Mouse (Mus musculus) heart, postnatal 10 days (tissue): Measurements from ENCODE around the gene Fbxo4. TPM values are rescaled to one million over a fixed set of nuclear protein-coding genes. Genes with fewer than 3 reads are reported as not detected.
A peak's percentile ranks its signal among the peaks of the same experiment; 100 is the strongest.

Source experiments
- DNase-seq, 2 experiments: peaks; one replicate each; pipeline ENCODE4 v3.0.0; 2021
- intact Hi-C: fragments of 180-260 bp; cut with DNase I; formaldehyde crosslinking; loops from one replicate; pipeline ENCODE4 v1.15.1; 2025
- total RNA-seq, 2 experiments: library from RNA; stranded (reverse); gene quantifications; 2 replicates each; pipeline ENCODE4 v1.2.3; 2021

Fbxo4 gene
- total RNA-seq, result 10 to 100 TPM; 10.4 to 13.3 TPM

DNA sequence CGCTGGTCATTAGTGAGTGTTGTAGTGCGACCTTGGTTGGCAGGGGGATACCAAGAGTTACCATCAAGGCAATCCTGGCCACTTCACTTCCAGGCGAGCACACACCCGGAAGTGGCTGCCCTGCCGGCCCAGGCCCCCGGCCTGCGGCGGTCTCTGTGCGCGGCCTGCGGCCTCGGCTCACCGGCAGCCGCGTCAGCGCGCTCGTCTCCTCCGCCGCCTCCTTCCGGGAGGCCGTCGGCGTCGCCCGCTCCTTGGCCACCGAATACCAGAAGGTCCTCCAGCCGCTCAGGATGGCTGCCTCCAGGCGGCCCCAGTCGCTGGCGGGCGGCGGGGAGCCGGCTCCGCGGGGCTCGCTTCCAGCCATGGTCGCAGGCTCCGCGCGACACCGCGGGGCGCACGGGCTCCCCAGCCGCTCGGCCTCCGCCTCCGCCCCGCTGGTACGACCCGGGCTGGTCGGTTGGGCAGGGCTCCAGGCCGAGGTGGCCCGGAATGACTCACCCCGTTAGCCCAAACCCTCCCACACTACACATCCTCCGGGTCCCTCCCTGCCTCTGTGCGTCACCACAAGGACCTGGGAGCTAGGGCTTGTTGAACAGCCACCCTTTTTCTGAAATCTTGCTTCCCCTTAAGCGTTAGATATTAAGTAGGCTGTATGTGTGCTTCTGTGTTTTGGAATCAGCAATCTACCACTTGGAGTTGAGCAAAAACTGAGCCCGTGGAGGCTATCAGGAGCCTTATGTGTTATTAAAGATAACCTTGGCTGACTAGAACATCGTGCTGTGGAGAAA lies at the start of gene Fbxo4:
TSS of gene Fbxo4 (minus strand) at position 513 of the 788 bp plus-strand sequence.
- DNase-seq, result peak; percentile 92
- intact Hi-C loops, result loop anchor here (1.0 to 5.0 kb wide), 2 partner anchors 16 to 48 kb away; partner anchors contain the start of genes AW549877 and Oxct1

DNA sequence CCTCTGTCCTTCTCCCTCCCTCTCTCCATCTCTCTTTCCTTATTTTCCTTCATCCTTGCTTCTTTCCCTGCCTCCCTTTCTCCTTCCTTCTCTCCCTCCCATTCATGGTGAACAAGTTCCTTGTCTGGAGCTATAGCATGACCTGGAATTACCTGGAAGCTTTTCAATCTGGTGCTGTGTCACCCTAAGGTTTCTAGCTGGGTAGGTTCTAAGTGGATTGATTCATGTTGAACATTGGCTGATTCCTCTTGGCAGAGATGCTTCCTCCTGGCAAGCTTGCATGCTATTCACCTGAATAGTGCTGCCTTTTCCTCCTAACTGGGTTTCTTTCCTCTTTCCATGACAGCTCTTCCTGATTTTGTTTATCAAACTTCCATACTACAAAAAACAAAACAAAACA lies 49.6 kb upstream of the Fbxo4 start:
- intact Hi-C loops, result loop anchor here (5.0 kb wide), 2 partner anchors 52 to 67 kb away; partner anchors contain the start of gene Fbxo4
- no peak for DNase-seq

DNA sequence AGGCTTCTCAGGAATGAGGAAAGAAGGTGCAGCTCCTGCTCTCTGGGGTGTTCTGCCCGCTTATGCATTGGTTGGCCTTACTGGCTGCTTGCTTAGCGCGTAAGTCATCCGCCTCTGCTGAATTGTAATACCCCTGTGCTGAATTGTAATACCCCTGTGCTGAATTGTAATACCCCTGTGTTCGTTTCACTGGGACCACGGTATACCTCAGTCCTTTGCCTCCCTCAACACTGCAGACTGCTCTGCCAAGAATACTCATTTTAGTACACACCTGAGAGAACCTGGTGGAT lies 49.0 kb upstream of the Fbxo4 start:
- intact Hi-C loops, result loop anchor here (5.0 kb wide), 2 partner anchors 51 to 66 kb away; partner anchors contain the start of gene Fbxo4
- DNase-seq, result no peak

DNA sequence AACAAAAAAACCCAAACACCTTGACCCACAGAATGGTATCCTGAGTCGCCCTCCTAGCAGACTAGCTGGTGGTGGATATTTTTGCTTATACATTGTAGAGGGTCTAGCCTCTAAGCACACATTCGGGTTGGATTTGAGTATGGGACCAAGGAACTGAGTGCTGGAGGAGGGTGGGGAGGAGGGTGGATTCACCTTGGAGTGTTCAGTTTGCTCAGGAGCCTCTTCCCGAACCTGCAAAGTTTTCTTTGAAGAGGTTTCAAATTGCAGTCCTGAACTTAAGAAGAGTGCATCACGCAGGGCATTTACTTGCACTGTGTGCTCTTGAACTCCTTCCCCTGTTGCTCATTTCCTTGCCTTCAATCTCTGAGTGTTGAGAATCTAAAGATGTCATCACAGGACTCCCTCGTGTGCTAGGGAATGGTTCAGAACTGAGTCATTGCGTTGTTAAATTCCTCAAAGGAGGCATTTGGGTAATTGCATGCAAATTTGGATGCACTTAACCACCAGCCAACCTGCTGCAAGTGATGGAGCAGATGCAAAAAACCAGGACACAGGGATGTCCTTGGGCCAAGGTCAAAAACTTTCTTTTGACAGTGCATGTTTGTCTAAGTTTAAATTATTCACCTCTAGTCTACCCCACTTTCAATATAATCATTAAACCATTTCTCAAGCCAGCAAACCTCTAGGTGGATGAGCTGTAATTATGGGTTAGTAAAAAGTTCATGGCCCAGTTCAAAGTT lies 48.5 kb upstream of the Fbxo4 start:
- DNase-seq, result peak in 1 of 2 experiments; percentile 17
- intact Hi-C loops, result loop anchor here (5.0 kb wide), 2 partner anchors 51 to 66 kb away; partner anchors contain the start of gene Fbxo4

DNA sequence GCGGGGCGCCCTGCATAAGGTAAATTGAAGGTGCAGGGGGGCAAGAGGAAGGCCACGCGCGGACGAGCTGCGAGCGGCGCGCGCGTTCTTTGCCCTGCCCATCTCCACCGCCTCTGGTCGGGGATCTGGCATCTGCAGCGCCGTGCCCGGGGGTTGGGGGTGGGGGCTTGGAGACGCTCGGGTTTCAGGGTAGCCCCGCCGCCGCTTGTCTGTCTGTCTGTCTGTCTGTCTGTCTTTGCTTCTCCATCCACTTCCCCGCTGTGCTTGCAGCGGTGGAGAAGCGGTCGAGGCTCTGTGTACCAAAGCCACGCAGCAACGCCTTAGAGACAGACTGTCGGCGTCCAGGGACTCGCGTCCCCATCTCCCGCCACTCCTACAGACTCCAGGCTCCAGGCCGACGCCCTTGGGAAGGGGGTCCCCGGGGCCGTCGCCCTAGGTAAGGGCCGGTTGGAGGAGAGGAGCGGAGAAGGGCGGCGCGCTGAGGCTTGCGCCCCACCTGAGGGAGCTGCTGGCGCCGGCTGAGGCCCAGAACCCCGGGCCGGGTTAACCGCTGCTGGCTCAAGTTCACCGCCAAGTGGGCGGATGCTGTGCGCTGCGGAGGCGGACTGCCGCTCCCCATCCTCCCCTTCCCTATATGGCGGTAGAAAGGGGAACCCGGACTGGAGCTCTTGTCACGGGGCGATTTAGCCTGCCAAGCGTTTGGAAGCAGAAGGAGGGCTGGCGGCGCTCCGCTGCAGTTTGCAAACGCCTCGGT lies 47.6 kb upstream of the Fbxo4 start:
- intact Hi-C loops, result loop anchor here (1.0 to 5.0 kb wide), 3 partner anchors 32 to 65 kb away; partner anchors contain the start of genes AW549877 and Fbxo4
- peak; percentile 90 to 94 for DNase-seq

DNA sequence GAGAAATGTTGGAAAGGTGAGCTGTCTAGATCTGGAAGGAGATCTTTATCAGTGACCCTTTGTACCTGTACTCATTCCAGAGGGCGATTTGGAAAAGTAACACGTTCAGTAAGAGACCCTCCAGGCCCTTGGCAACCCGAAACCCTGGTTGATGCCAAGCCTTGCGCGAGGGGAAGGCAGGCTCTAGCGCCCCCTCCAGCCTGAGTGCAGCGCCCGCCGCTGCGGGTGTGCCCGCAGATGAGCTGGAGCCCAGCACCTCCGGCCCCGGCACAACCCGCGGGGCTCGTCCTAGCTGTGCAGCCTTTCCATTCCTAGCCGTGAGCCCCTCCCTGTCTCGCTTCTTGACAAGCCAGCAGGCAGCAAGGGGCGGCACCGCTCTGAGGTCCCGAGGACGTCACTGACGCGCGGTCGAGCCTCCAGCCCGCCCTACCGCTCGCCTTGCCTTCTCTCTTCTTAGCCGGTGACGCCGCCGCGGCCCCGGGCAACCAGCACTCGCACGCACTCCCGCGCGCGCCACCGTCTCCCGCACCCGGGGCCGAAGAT lies 46.9 kb upstream of the Fbxo4 start, which contains the start of gene Oxct1:
TSS of gene Oxct1 (plus strand) at position 153 of the 543 bp plus-strand sequence.
- DNase-seq, result peak; percentile 91 to 93
- intact Hi-C loops, result loop anchor here (1.0 to 5.0 kb wide), 3 partner anchors 31 to 64 kb away; partner anchors contain the start of genes AW549877 and Fbxo4

DNA sequence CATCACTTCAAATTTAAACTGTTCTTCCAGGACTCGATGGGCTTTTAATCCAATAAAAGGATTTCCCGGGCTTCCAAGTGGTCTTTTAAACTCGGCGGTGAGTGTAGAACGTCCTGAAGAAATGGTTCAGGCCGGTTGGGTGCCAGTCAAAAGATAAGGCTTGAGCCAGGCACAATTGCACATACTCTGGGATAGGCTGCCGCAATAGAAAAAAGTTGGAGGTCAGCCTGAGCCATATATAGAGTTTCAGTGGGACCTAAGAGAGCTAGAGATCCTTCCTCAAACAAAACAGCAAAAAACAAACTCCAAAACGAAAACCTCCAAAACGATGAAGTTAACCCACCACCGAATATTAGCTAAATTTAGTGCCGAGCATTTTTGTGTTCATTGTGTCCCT lies 46.1 kb upstream of the Fbxo4 start:
- peak; percentile 57 to 71 for DNase-seq
- intact Hi-C loops, result loop anchor here (5.0 kb wide), 2 partner anchors 48 to 63 kb away; partner anchors contain the start of gene Fbxo4

DNA sequence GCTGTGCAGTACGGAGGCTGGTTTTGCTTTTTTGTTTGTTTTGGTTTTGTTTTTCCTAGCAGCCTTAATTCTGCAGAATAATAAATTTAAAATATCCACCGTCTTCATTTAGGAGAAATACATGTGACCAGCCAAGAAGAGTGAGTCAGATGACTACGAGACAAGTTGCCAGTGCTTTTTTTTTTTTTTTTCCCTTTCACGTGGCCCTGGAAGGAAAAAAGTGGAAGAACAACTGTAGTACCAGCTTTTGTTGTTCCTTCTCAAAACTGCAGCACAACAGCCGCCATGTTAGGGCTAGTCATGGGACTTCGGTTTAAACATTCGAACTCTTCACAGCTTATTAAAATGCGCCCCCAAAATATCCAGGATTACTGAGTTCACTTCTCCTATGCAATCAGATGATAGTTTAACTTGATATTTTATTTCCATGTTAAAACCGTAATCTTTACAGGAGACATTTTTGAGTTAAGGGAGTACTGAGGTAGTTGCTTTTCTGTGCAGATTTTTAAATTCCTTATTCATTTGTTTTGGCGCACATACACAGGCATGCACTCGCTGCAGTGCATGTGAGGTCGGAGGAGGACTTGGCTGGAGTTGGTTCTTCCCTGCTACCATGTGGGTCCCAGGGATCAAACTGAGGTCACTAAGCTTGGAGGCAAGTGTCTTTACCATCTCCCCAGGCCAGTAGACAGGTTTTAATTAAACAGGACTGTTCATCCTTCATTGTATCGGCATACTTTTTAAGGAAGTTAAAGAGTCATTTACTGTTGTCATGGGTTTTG lies 45.5 kb upstream of the Fbxo4 start:
- intact Hi-C loops, result loop anchor here (5.0 kb wide), 2 partner anchors 48 to 63 kb away; partner anchors contain the start of gene Fbxo4
- peak; percentile 35 to 45 for DNase-seq

DNA sequence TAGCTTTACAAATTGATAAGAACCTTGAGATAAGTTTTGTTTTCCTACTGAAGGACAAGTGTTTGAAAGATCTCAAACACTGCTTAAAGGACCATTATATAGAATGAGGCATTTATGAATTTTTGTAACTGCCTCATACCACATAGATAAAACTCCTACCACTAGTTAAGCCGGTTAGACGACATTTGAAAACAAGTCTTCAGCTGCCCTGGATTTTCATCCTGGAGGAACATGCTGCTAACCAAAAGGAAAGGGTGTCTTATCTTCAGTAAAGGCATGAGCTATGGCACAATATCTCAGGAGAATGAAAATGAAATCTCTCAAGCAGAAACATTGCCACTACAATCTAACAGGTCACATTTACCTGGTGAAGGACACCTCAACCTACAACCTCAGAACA lies 44.4 kb upstream of the Fbxo4 start:
- intact Hi-C loops, result no loop called here

DNA sequence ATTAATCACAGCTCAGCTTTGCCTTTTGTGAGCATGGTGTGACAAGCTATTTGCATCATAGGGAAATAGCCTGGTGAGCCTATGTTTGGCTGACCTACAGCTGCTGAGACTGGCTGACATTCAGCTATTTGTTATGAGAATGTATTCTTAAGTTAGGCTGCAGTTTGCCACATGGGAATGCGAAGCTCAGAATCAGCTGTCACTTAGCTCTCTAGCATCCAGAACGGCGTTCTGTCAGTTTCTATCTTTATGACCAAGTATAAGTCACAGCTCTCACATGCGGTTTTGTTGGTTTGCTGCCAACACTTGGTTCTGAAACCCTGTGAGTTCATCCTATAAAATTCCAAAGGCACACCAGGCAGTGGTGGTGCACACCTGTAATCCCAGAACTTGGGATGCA lies 41.3 kb upstream of the Fbxo4 start:
- DNase-seq, result peak; percentile 48 to 58
- intact Hi-C loops, result no loop called here

More for the DNA sequence above, 44.4 kb upstream of the Fbxo4 start:
- DNase-seq, result no peak

DNA sequence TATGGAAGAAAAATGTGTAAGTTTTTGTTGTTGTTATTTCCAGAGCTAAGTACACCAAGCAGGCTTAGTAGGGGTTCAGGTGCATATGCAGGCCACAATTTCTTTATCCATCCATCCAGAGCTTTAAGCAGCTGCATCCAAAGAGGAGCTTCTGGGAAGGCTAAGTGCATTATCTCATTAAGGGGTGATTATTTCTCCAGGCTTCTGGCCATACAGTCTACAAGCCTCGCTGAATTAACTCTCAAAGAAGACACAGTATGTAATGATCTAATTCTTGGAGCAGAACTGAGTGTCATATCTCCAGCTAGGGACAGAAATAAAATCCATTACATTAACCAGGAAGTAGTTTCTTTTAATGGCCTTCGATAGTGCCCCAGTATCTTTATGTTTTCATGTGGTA lies 34.5 kb upstream of the Fbxo4 start:
- no peak for DNase-seq
- intact Hi-C loops, result no loop called here

DNA sequence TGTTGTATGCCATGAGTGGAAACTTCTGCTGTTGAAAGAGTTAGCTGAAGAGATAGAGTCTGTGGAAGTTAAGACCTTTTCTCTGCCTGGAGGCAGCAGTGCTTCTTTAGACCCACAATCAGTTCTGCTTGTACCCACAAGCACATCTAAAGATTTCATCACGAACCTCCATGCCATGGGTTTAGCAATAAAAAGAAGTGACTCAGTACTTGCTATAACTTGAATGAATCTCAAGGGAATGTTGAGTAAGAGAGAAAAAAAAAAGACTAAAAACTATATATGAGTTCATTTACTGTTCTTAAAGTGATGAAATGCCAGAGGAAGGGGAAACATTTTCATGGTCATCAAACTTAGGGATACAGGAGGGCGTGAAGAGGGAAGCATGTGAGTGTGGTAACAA lies 21.2 kb upstream of the Fbxo4 start:
- intact Hi-C loops, result no loop called here
- no peak for DNase-seq

DNA sequence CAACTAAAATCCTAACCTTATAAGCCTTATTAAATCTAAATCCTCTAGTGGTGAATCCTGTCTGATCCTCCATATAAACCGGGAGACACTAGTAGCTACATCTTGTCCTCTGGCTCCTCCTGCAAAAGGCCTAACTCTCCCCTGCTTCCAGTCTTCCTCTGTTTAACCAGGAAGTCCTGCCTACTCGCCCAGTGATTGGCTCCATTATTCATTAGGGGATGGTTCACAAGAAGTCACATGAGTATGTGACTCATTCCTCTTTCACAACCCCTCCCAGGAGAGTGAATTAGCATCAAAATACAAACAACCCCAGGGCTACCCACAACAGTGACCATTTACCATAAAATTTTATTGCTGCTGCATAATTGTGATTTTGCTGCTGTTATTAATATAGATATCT lies 19.8 kb upstream of the Fbxo4 start:
- DNase-seq, result no peak
- intact Hi-C loops, result loop anchor here (5.0 kb wide), 1 partner anchor 43 kb away; no protein-coding TSS in a partner anchor

DNA sequence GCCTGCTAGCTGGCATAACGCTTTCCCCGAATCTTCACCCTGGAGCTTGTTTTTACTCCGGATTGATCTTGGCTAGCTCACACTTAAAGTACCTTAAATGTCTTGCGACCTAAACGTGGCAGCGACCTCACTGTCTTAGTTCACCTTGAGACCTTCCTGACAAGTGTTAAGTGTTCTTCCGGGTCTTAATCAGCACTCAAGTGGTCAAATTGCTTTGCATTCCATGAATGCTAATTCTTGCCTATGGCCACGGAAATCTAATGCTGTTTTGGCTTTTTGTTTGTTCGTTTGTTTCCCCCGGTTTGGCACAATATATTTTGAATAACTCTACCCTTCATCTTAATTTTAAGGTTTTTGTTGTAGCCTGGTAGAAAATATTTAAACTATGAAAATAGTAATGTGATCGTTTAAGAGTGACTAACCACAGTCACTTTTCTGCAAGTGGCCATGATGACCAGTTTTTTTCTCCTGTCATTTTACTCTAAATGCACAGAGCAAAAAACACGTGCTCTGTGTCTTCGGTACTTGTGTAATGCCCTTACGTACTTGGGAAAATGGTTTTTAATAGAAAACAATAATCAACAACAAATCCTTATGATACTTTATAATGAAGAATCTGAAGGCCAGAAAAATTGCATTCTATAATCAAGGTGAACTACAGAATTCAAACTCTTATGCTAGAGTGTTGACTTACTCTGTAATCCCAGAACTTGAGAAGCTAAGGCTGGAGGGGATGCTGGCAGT lies 17.1 kb upstream of the Fbxo4 start:
- DNase-seq, result no peak
- intact Hi-C loops, result loop anchor here (5.0 kb wide), 1 partner anchor 46 kb away; no protein-coding TSS in a partner anchor

DNA sequence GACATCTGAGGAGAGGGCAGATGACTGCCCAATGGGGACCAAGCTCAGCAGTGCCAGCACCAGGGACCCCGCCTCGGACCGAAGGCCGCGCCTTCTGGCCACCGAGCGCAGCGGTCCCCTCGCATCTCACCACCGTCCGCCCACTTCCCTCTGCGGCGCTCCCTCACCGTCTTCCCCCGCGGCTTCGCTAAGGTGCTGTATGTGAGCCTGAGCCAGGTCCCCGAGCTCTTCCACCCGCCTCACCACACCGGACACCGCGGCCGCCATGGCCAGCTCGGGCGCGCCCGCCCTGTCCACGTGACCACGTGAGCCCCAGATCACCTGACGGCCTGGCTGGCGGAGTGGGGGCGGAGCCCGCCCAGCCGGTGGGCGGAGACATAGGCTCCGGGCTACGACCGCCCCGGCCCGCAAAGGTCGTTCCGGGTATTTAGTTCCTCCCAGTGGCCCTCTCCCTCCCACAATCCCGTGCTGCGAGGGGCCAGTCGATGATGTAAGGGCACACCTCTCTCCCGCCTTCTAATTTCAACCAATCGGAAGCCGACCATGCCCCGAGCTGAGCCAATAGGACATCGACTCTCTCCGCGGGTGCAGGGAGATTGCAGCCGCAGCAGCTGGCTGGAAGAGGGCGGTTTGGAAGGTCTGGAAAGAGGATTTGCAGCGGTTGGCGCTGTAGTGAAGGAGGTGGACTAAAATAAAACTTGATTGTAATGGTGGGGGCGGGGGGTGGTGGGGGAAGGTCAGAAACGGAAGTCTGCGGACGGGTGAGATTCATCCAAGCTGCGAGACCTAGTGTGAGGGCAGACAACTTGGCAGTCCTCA lies 16.3 kb upstream of the Fbxo4 start, which contains the start of gene AW549877:
TSS of gene AW549877 (minus strand) at position 297 of the 819 bp plus-strand sequence.
- peak; percentile 98 to 99 for DNase-seq
- intact Hi-C loops, result loop anchor here (1.0 to 5.0 kb wide), 3 partner anchors 16 to 47 kb away; partner anchors contain the start of genes Fbxo4 and Oxct1

DNA sequence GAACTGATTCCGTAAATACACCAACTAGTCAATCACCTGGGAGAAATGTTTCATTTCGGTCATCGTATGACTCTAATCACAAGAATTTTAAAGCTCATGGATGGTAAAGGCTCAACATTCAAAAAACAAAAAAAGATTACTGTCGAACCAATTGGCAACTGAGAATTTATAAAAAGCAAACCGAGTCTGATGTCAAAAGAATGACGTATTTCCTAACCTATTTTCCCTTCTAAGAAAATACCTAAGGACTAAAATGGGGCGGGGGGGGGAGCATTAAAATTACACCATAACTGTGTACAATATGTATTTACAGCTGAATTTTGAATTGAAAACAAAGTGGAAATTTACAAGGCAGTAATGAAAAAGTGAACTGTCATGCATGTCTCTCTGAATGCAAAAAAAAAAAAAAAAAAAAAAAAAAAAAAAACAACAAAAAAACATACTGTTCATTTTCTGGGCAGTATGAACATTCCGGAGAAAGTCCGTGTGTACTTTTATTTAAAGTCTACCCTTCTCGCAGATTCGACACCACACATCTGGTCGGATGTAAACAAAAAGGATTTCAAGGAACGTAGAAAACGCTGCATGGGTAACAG lies 15.6 kb upstream of the Fbxo4 start:
- DNase-seq, result no peak
- intact Hi-C loops, result loop anchor here (1.0 to 5.0 kb wide), 3 partner anchors 16 to 47 kb away; partner anchors contain the start of genes Fbxo4 and Oxct1

DNA sequence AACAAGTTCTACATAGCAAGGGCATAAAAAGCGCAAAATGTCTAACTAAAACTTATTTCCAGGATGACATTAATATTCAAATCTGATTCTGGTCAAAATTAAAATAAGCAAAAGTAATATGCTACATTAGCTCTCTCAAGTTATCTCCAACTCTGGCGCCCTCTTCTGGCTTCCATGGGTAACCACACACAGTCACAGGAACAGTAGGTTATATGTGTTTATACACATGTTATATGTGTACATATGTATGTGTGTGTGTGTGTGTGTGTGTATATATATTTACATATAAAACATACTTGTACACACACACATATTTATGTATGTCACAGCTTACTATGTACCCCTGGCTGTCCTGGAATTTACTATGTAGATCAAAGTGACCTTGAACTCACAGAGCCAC lies 8.6 kb upstream of the Fbxo4 start:
- DNase-seq, result peak; percentile 30 to 69
- intact Hi-C loops, result loop anchor here (5.0 kb wide), 1 partner anchor 691 kb away; no protein-coding TSS in a partner anchor
